Mouse (Mus musculus) MEL (cell line): Measurements from ENCODE around the gene Kctd17. TPM values are rescaled to one million over a fixed set of nuclear protein-coding genes. Genes with fewer than 3 reads are reported as not detected.

Experiments used
- DNase-seq: peaks from one replicate; pipeline ENCODE4 v3.0.0; 2011; ENCODE audit warnings: low read depth, low spot score
- H3K27ac ChIP-seq: 2 replicates; pipeline ENCODE4 v1.5.1; 2012; ENCODE audit warnings: low read depth, mild to moderate bottlenecking, control low read depth, low read length, moderate library complexity; ENCODE audit not compliant: control insufficient read depth
- H3K27me3 ChIP-seq, 2 experiments: fragments of 150-350 bp in 1 of 2; sonication (generic) in 1 of 2; 2 replicates each; pipeline ENCODE4 v1.6.1; 2012; ENCODE audit warnings: low read length in 2 of 2, mild to moderate bottlenecking in 2 of 2, improper control_type of control experiment in 1 of 2, moderate library complexity in 1 of 2; ENCODE audit not compliant: insufficient read depth in 2 of 2, control insufficient read depth in 1 of 2
- H3K36me3 ChIP-seq, 2 experiments: 2 replicates each; pipeline ENCODE4 v1.6.1; 2012 to 2014; ENCODE audit warnings: low read length in 2 of 2, improper control_type of control experiment in 1 of 2, inconsistent platforms in 1 of 2, mild to moderate bottlenecking in 1 of 2; ENCODE audit not compliant: insufficient read depth in 2 of 2, control insufficient read depth in 1 of 2
- H3K4me1 ChIP-seq, 2 experiments: fragments of 150-350 bp in 1 of 2; sonication (generic) in 1 of 2; 2 replicates each; pipeline ENCODE4 v1.6.1; 2012; ENCODE audit warnings: low read length in 2 of 2, improper control_type of control experiment in 1 of 2, mild to moderate bottlenecking in 1 of 2; ENCODE audit not compliant: insufficient read depth in 2 of 2, control insufficient read depth in 1 of 2
- H3K4me3 ChIP-seq, 2 experiments: fragments of 150-350 bp in 1 of 2; sonication (generic) in 1 of 2; 2 replicates each; pipeline ENCODE4 v1.5.1; 2012; ENCODE audit warnings: low read depth in 2 of 2, low read length in 2 of 2, mild to moderate bottlenecking in 2 of 2, moderate library complexity in 2 of 2, control low read depth in 1 of 2, improper control_type of control experiment in 1 of 2; ENCODE audit not compliant: control insufficient read depth in 1 of 2, insufficient read depth in 1 of 2
- H3K79me2 ChIP-seq: 2 replicates; pipeline ENCODE4 v1.6.1; 2012; ENCODE audit warnings: mild to moderate bottlenecking, low read length, moderate library complexity; ENCODE audit not compliant: control insufficient read depth, poor library complexity, insufficient read depth
- H3K9ac ChIP-seq: 2 replicates; pipeline ENCODE4 v1.6.1; 2012; ENCODE audit warnings: low read depth, mild to moderate bottlenecking, control low read depth, low read length, moderate library complexity; ENCODE audit not compliant: control insufficient read depth, poor library complexity, severe bottlenecking
- H3K9me3 ChIP-seq: fragments of 150-350 bp; sonication (generic); replicated peaks from 2 replicates; pipeline ENCODE4 v1.6.1; 2012; ENCODE audit warnings: mild to moderate bottlenecking, low read length, improper control_type of control experiment, moderate library complexity; ENCODE audit not compliant: insufficient read depth
- CHD1 ChIP-seq: IDR thresholded peaks from 2 replicates; pipeline ENCODE4 v1.6.1; 2012; ENCODE audit warnings: low read depth, mild to moderate bottlenecking, inconsistent platforms, low read length, improper control_type of control experiment
- CHD2 ChIP-seq: IDR thresholded peaks from 2 replicates; pipeline ENCODE4 v1.6.1; 2011; ENCODE audit warnings: low read length, improper control_type of control experiment
- E2F4 ChIP-seq: IDR thresholded peaks from 2 replicates; pipeline ENCODE4 v1.6.1; 2011; ENCODE audit warnings: low read depth, low read length, improper control_type of control experiment, borderline replicate concordance
- ELF1 ChIP-seq: IDR thresholded peaks from 2 replicates; pipeline ENCODE4 v1.6.1; 2014; ENCODE audit warnings: low read depth, mild to moderate bottlenecking, inconsistent platforms, low read length, improper control_type of control experiment, moderate library complexity
- EP300 ChIP-seq, 2 experiments: IDR thresholded peaks; 2 replicates each; pipeline ENCODE4 v1.6.1; 2011; ENCODE audit warnings: improper control_type of control experiment in 2 of 2, low read length in 2 of 2, low read depth in 1 of 2, mild to moderate bottlenecking in 1 of 2
- ETS1 ChIP-seq: IDR thresholded peaks from 2 replicates; pipeline ENCODE4 v1.6.1; 2012; ENCODE audit warnings: low read depth, mild to moderate bottlenecking, inconsistent platforms, low read length, improper control_type of control experiment, moderate library complexity
- GATA1 ChIP-seq: IDR thresholded peaks from 2 replicates; pipeline ENCODE4 v1.6.1; 2011; ENCODE audit warnings: low read depth, low read length, improper control_type of control experiment
- KAT2A ChIP-seq: conservative IDR thresholded peaks from 2 replicates; pipeline ENCODE4 v1.6.1; 2012; ENCODE audit warnings: low read depth, low read length, improper control_type of control experiment, inconsistent platforms
- MAFK ChIP-seq: IDR thresholded peaks from 2 replicates; pipeline ENCODE4 v1.6.1; 2011; ENCODE audit warnings: low read depth, mild to moderate bottlenecking, low read length, improper control_type of control experiment, borderline replicate concordance
- MAX ChIP-seq: IDR thresholded peaks from 2 replicates; pipeline ENCODE4 v1.6.1; 2011; ENCODE audit warnings: low read length, improper control_type of control experiment
- MEF2A ChIP-seq: IDR thresholded peaks from 2 replicates; pipeline ENCODE4 v1.6.1; 2014; ENCODE audit warnings: low read depth, mild to moderate bottlenecking, inconsistent platforms, low read length, improper control_type of control experiment; ENCODE audit not compliant: poor library complexity, insufficient replicate concordance, severe bottlenecking; ENCODE audit errors: extremely low read depth
- MXI1 ChIP-seq: IDR thresholded peaks from 2 replicates; pipeline ENCODE4 v1.6.1; 2011; ENCODE audit warnings: mild to moderate bottlenecking, low read depth, low read length, improper control_type of control experiment
- MYB ChIP-seq: IDR thresholded peaks from 2 replicates; pipeline ENCODE4 v1.6.1; 2011; ENCODE audit warnings: mild to moderate bottlenecking, low read depth, low read length, improper control_type of control experiment
- NELFE ChIP-seq: IDR thresholded peaks from 2 replicates; pipeline ENCODE4 v1.6.1; 2011; ENCODE audit warnings: low read depth, low read length, improper control_type of control experiment
- NRF1 ChIP-seq: IDR thresholded peaks from 2 replicates; pipeline ENCODE4 v1.6.1; 2014; ENCODE audit warnings: low read depth, mild to moderate bottlenecking, inconsistent platforms, low read length, improper control_type of control experiment, moderate library complexity; ENCODE audit not compliant: poor library complexity, insufficient read depth, severe bottlenecking
- POLR2AphosphoS2 ChIP-seq: IDR thresholded peaks from 2 replicates; pipeline ENCODE4 v1.6.1; 2011; ENCODE audit warnings: low read length, improper control_type of control experiment
- POLR2AphosphoS5 ChIP-seq: IDR thresholded peaks from 2 replicates; pipeline ENCODE4 v1.6.1; 2012; ENCODE audit warnings: low read depth, borderline replicate concordance, mild to moderate bottlenecking, inconsistent platforms, low read length, moderate library complexity, mixed read lengths
- RAD21 ChIP-seq: IDR thresholded peaks from 2 replicates; pipeline ENCODE4 v1.6.1; 2011; ENCODE audit warnings: mild to moderate bottlenecking, low read depth, low read length, improper control_type of control experiment
- RCOR1 ChIP-seq: IDR thresholded peaks from 2 replicates; pipeline ENCODE4 v1.6.1; 2012; ENCODE audit warnings: low read depth, mild to moderate bottlenecking, inconsistent platforms, low read length, improper control_type of control experiment
- SIN3A ChIP-seq: IDR thresholded peaks from 2 replicates; pipeline ENCODE4 v1.6.1; 2012; ENCODE audit warnings: low read length, improper control_type of control experiment, inconsistent platforms
- TAL1 ChIP-seq: IDR thresholded peaks from 2 replicates; pipeline ENCODE4 v1.6.1; 2012; ENCODE audit warnings: mild to moderate bottlenecking, inconsistent platforms, low read length, moderate library complexity, mixed read lengths
- TBP ChIP-seq: IDR thresholded peaks from 2 replicates; pipeline ENCODE4 v1.8.0; 2011; ENCODE audit warnings: low read depth, low read length, improper control_type of control experiment
- TCF12 ChIP-seq: IDR thresholded peaks from 2 replicates; pipeline ENCODE4 v1.6.1; 2014; ENCODE audit warnings: low read depth, mild to moderate bottlenecking, inconsistent platforms, low read length, improper control_type of control experiment, moderate library complexity
- USF2 ChIP-seq, 2 experiments: IDR thresholded peaks; 2 replicates each; pipeline ENCODE4 v1.6.1; 2011 to 2012; ENCODE audit warnings: improper control_type of control experiment in 2 of 2, low read length in 2 of 2, borderline replicate concordance in 1 of 2, inconsistent platforms in 1 of 2, low read depth in 1 of 2, mild to moderate bottlenecking in 1 of 2; ENCODE audit not compliant: insufficient read depth in 1 of 2
- ZC3H11A ChIP-seq: IDR thresholded peaks from 2 replicates; pipeline ENCODE4 v1.6.1; 2012; ENCODE audit warnings: low read depth, mild to moderate bottlenecking, inconsistent platforms, low read length, improper control_type of control experiment
- ZKSCAN1 ChIP-seq: IDR thresholded peaks from 2 replicates; pipeline ENCODE4 v1.6.1; 2012; ENCODE audit warnings: low read depth, mild to moderate bottlenecking, inconsistent platforms, low read length, improper control_type of control experiment, moderate library complexity
- ZMIZ1 ChIP-seq: IDR thresholded peaks from 2 replicates; pipeline ENCODE4 v1.6.1; 2012; ENCODE audit warnings: low read depth, mild to moderate bottlenecking, inconsistent platforms, low read length, improper control_type of control experiment, moderate library complexity
- ZNF384 ChIP-seq: IDR thresholded peaks from 2 replicates; pipeline ENCODE4 v1.6.1; 2012; ENCODE audit warnings: low read depth, mild to moderate bottlenecking, inconsistent platforms, low read length, improper control_type of control experiment
- polyA plus RNA-seq, 2 experiments: library from polyadenylated mRNA; stranded (reverse) in 1 of 2; unstranded in 1 of 2; fragments of >175 nt in 1 of 2; fragments of >200 nt in 1 of 2; gene quantifications; 2 replicates each; pipeline versions ENCODE4 v1.2.1 to v1.2.4; 2012; ENCODE audit warnings: low replicate concordance in 2 of 2, low read depth in 1 of 2; ENCODE audit not compliant: insufficient read length in 2 of 2, insufficient read depth in 1 of 2, missing spikeins in 1 of 2
- total RNA-seq: library from RNA; depleted of rRNA; stranded (reverse); fragments of 300-350 nt; gene quantifications from 2 replicates; pipeline ENCODE4 v1.2.3, GENCODE M21; 2012

The Kctd17 gene
- total and polyA plus RNA-seq, 3 experiments: not detected

DNA sequence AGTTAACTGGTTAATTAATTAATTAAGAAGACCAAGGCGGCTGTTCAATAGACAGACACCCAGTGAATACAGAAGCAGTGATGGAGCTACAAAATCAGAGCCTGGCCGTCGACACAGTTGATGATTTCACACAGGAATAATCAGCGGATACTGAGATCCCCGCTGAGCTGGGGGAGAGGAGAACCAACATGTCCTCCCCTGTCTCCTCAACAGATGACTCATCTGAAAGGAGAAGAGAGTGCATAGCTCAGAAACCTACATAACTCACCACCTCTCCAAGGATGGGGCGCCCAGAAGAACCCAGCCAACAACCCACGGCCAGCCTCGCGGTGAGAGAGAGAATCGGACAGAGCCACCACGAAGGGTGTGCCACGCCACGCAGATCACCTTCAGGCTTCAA lies 8.0 kb upstream of the Kctd17 start:
- Histone ChIP-seq H3K4me3 (peak overlapping the region; percentile 10 to 17; a peak in 2 of 4 replicates), H3K9ac (peak overlapping the region; percentile 7; the same call in 1 of the 2 replicates), H3K36me3 (peaks cover 0 to 2% of the 10 kb centered on the region in 2 experiments; a peak in 1 of 4 replicates)

DNA sequence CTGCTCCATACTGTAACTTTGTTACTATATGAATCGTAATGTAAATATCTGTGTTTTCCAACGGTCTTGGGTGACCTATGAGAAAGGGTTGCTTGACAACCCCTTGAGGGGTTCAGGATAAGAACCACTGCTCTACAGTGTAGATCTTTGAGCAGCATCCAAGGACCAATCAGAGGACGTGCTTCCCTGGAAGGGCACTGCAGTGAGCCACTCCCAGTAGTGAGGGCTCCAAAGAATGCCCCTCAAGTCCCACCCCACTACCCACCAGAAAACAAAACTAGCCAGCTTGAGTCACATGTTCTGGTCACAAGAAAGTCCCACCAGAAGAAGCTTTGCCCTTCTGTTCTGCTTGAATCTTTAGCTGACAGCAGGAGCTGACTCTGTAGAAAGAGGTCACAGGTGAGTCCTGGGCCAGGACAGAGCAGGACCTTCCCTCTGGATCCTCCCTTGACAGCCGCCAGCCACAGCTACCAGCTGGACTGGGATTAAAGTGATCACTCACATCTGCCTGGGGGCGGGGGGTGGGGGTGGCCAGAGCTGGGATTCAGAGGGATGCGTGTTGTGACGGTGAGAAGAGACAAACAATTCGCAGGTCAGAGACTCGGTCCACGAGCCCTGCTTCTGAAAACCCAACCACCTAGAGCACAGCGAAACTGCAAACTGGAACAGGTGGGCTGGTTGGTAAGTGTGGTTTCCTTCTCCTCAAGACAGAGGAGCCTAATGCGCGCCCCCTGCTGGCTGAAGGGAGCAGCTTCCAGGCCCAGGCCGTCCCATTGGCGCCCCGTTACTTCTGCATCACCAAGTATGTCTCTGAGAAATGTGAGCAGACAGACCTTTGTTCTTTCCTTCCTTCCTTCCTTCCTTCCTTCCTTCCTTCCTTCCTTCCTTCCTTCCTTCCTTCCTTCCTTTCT lies 6.1 kb upstream of the Kctd17 start:
- Histone ChIP-seq H3K4me3 (no peak overlapping the region), H3K27ac (no peak overlapping the region), H3K79me2 (no peaks in the 10 kb centered on the region), H3K36me3 (peaks cover 0 to 2% of the 10 kb centered on the region in 2 experiments; a peak in 1 of 4 replicates), H3K9me3 (no peaks in the 10 kb centered on the region), H3K27me3 (peaks cover 0 to 3% of the 10 kb centered on the region in 2 experiments; a peak in 2 of 4 replicates), H3K4me1 (peaks cover 0 to 5% of the 10 kb centered on the region in 2 experiments; a peak in 1 of 4 replicates), H3K9ac (no peak overlapping the region)
- peak; percentile 86 for DNase-seq
- TF ChIP-seq USF2 (IDR thresholded peaks at IDR 0.05; ENCODE audit: borderline replicate concordance in 1 of 2, insufficient read depth in 1 of 2, low read depth in 1 of 2, low read length in 2 of 2): no peak
- no peak for TF ChIP-seq GATA1
- peak; percentile 74 for TF ChIP-seq ZC3H11A
- TF ChIP-seq RCOR1: no peak
- TF ChIP-seq EP300 (IDR thresholded peaks at IDR 0.05; ENCODE audit: low read depth in 1 of 2, low read length in 2 of 2): no peak
- TF ChIP-seq NRF1: no peak
- TF ChIP-seq MXI1: 0 out of 2 replicates have a peak, but pooled peaks have one; percentile 23
- 0 out of 2 replicates have a peak, but pooled peaks have one; percentile 8 for TF ChIP-seq TCF12
- 0 out of 2 replicates have a peak, but pooled peaks have one; percentile 33 for TF ChIP-seq ELF1
- peak; percentile 38; the same call in 1 of the 2 replicates for TF ChIP-seq SIN3A
- TF ChIP-seq POLR2AphosphoS5: no peak
- peak; percentile 69 for TF ChIP-seq RAD21
- TF ChIP-seq KAT2A: no peak
- 0 out of 2 replicates have a peak, but pooled peaks have one; percentile 16 for TF ChIP-seq MAX
- TF ChIP-seq ZMIZ1: no peak
- no peak for TF ChIP-seq MYB
- TF ChIP-seq CHD1: no peak
- TF ChIP-seq NELFE: no peak
- TF ChIP-seq ETS1: no peak
- TF ChIP-seq TAL1: no peak
- TF ChIP-seq POLR2AphosphoS2: no peak
- TF ChIP-seq MAFK: no peak
- TF ChIP-seq ZKSCAN1: no peak
- no peak for TF ChIP-seq MEF2A
- TF ChIP-seq CHD2: no peak

More for the DNA sequence above, 8.0 kb upstream of the Kctd17 start:
- no peaks in the 10 kb centered on the region for H3K79me2 ChIP-seq
- TF ChIP-seq MAFK: no peak
- no peak for TF ChIP-seq E2F4
- no peak for TF ChIP-seq ZNF384
- no peak for TF ChIP-seq CHD1
- no peak for TF ChIP-seq NELFE
- TF ChIP-seq ELF1: no peak
- TF ChIP-seq POLR2AphosphoS2: no peak
- no peak for TF ChIP-seq MYB
- no peak for TF ChIP-seq TBP
- no peak for TF ChIP-seq KAT2A
- H3K27me3 ChIP-seq: peaks cover 0 to 3% of the 10 kb centered on the region in 2 experiments; a peak in 2 of 4 replicates
- H3K4me1 ChIP-seq: peaks cover 0 to 5% of the 10 kb centered on the region in 2 experiments; a peak in 1 of 4 replicates
- no peaks in the 10 kb centered on the region for H3K9me3 ChIP-seq
- no peak overlapping the region for H3K27ac ChIP-seq
- peak; percentile 48 for DNase-seq
